In genomic region chr7:103910047-103910446, GRCm38 (mm10) we compare ENCODE assay signal across 11 mouse cellular contexts. TPM values are rescaled to one million over a fixed set of nuclear protein-coding genes. Genes with fewer than 3 reads are reported as not detected.
A peak's percentile ranks its signal among the peaks of the same experiment; 100 is the strongest.
DNase-seq lines count a peak whose midpoint lies in the region; ATAC-seq lines count a peak whose summit lies in the region.
"Had no signal": no experiment of that assay in that cellular context is flagged by ENCODE, and none has a peak within 500 bp of the region (broad histone marks: within the 10 kb centered on the region; RNA-seq: fewer than 3 reads in every experiment).

No protein-coding gene starts in this region.

- no peak overlapping the region for H3K27ac ChIP-seq in embryonic facial prominence, embryonic 11.5 days (replicated peaks; ENCODE audit: low read depth, low read length)
- H3K27ac ChIP-seq in embryonic facial prominence, embryonic 10.5 days (replicated peaks): no peak overlapping the region
- H3K27ac ChIP-seq in neural tube, embryonic 15.5 days (replicated peaks): no peak overlapping the region
- no peak overlapping the region for H3K27ac ChIP-seq in stomach, embryonic 16.5 days (ENCODE audit: low read length)

- no peaks in the 10 kb centered on the region for H3K27me3 ChIP-seq in embryonic facial prominence, embryonic 11.5 days (ENCODE audit: control insufficient read depth, insufficient read depth, low read length)
- H3K27me3 ChIP-seq in embryonic facial prominence, embryonic 10.5 days (replicated peaks; ENCODE audit: low read depth, poor library complexity, severe bottlenecking): no peaks in the 10 kb centered on the region
- H3K27me3 ChIP-seq in neural tube, embryonic 15.5 days (replicated peaks): no peaks in the 10 kb centered on the region
- H3K27me3 ChIP-seq in stomach, embryonic 16.5 days (ENCODE audit: control insufficient read depth, insufficient read depth, low read length): no peaks in the 10 kb centered on the region

- H3K36me3 ChIP-seq in embryonic facial prominence, embryonic 11.5 days (replicated peaks; ENCODE audit: control insufficient read depth, insufficient read depth, low read depth, low read length): no peaks in the 10 kb centered on the region
- no peaks in the 10 kb centered on the region for H3K36me3 ChIP-seq in embryonic facial prominence, embryonic 10.5 days (replicated peaks)
- H3K36me3 ChIP-seq in neural tube, embryonic 15.5 days: no peaks in the 10 kb centered on the region
- no peaks in the 10 kb centered on the region for H3K36me3 ChIP-seq in stomach, embryonic 16.5 days (ENCODE audit: control insufficient read depth, insufficient read depth, low read length)

- ATAC-seq in embryonic facial prominence, embryonic 11.5 days (replicated peaks; ENCODE audit: insufficient number of reproducible peaks, low FRiP score, low TSS enrichment, low read depth): no peak
- no peak for ATAC-seq in neural tube, embryonic 15.5 days (ENCODE audit: low FRiP score)
- ATAC-seq in stomach, embryonic 16.5 days (ENCODE audit: insufficient read depth, low FRiP score): peak; percentile 79

- WGBS in embryonic facial prominence, embryonic 11.5 days: 28% methylated on average over 3 of the region's 3 CpGs
- WGBS in embryonic facial prominence, embryonic 10.5 days: 35% methylated on average over 3 of the region's 3 CpGs
- 55% methylated on average over 3 of the region's 3 CpGs for WGBS in neural tube, embryonic 15.5 days
- 4% methylated on average over 3 of the region's 3 CpGs for WGBS in large intestine, adult 2 months
- 17% methylated on average over 3 of the region's 3 CpGs for WGBS in stomach, embryonic 16.5 days

- H3K4me2 ChIP-seq in embryonic facial prominence, embryonic 11.5 days (ENCODE audit: low read depth, low read length): no peak overlapping the region
- no peak overlapping the region for H3K4me2 ChIP-seq in neural tube, embryonic 15.5 days
- no peak overlapping the region for H3K4me2 ChIP-seq in stomach, embryonic 16.5 days (ENCODE audit: low read depth, low read length)

- H3K9ac ChIP-seq in embryonic facial prominence, embryonic 11.5 days (replicated peaks; ENCODE audit: low read length): no peak overlapping the region
- H3K9ac ChIP-seq in neural tube, embryonic 15.5 days (replicated peaks): no peak overlapping the region
- H3K9ac ChIP-seq in stomach, embryonic 16.5 days (ENCODE audit: low read length): no peak overlapping the region

- peak; percentile 1 for DNase-seq in embryonic facial prominence, embryonic 11.5 days (ENCODE audit: low spot score)
- DNase-seq in embryonic facial prominence, embryonic 10.5 days (ENCODE audit: low spot score): no peak
- peak; percentile 13 for DNase-seq in neural tube, embryonic 10.5 days (ENCODE audit: extremely low spot score, low spot score)
- peak; percentile 11 for DNase-seq in large intestine, adult 2 months (ENCODE audit: low read depth, low spot score)
- no peak for DNase-seq in MN1 (ENCODE audit: low spot score)
- no peak for DNase-seq in cerebellum, adult 11-12 months
- DNase-seq: cerebellum, adult 11 months had no signal

- H3K4me1 ChIP-seq in embryonic facial prominence, embryonic 11.5 days (ENCODE audit: control insufficient read depth, insufficient read depth, low read length): no peaks in the 10 kb centered on the region
- no peaks in the 10 kb centered on the region for H3K4me1 ChIP-seq in embryonic facial prominence, embryonic 10.5 days
- no peaks in the 10 kb centered on the region for H3K4me1 ChIP-seq in neural tube, embryonic 15.5 days
- H3K4me1 ChIP-seq in stomach, embryonic 16.5 days (ENCODE audit: control insufficient read depth, insufficient read depth, low read length): no peaks in the 10 kb centered on the region

- H3K9me3 ChIP-seq in embryonic facial prominence, embryonic 11.5 days (replicated peaks; ENCODE audit: control insufficient read depth, low read length): no peaks in the 10 kb centered on the region
- no peaks in the 10 kb centered on the region for H3K9me3 ChIP-seq in embryonic facial prominence, embryonic 10.5 days
- no peaks in the 10 kb centered on the region for H3K9me3 ChIP-seq in neural tube, embryonic 15.5 days (replicated peaks)
- H3K9me3 ChIP-seq in stomach, embryonic 16.5 days (replicated peaks; ENCODE audit: control insufficient read depth, low read length): no peaks in the 10 kb centered on the region

- no peak overlapping the region for H3K4me3 ChIP-seq in embryonic facial prominence, embryonic 11.5 days (ENCODE audit: low read depth, low read length)
- H3K4me3 ChIP-seq in embryonic facial prominence, embryonic 10.5 days: no peak overlapping the region
- no peak overlapping the region for H3K4me3 ChIP-seq in neural tube, embryonic 15.5 days (replicated peaks)
- no peak overlapping the region for H3K4me3 ChIP-seq in stomach, embryonic 16.5 days (replicated peaks; ENCODE audit: low read length)

RNA-seq across cellular contexts. Expression of gene Olfr65, which starts 6.8 kb away (rescaled TPM):
- polyA plus RNA-seq in embryonic facial prominence, embryonic 11.5 days (2014; fragmentation: Nextera tagmentation; extraction: Ambion mirVana): not detected in 2 replicates
- not detected in 2 replicates for polyA plus RNA-seq in embryonic facial prominence, embryonic 10.5 days (2016; fragmentation: Nextera tagmentation; extraction: Ambion mirVana)
- polyA plus RNA-seq in neural tube, embryonic 15.5 days (2015; fragmentation: Nextera tagmentation; extraction: Ambion mirVana): not detected in 2 replicates
- polyA plus RNA-seq in large intestine, adult 2 months (2012; rRNA removed): not detected in 2 replicates
- polyA plus RNA-seq in stomach, embryonic 16.5 days (2015; fragmentation: Nextera tagmentation; extraction: Ambion mirVana): not detected in 2 replicates
- polyA plus RNA-seq: intestine, embryonic 14.5 days; small intestine, adult 2 months had no signal

RNA-seq across cellular contexts. Expression of gene Olfr64, which starts 15.8 kb away (rescaled TPM):
- polyA plus RNA-seq in embryonic facial prominence, embryonic 11.5 days (2014; fragmentation: Nextera tagmentation; extraction: Ambion mirVana): not detected in 2 replicates
- not detected in 2 replicates for polyA plus RNA-seq in embryonic facial prominence, embryonic 10.5 days (2016; fragmentation: Nextera tagmentation; extraction: Ambion mirVana)
- not detected in 2 replicates for polyA plus RNA-seq in neural tube, embryonic 15.5 days (2015; fragmentation: Nextera tagmentation; extraction: Ambion mirVana)
- not detected in 2 replicates for polyA plus RNA-seq in large intestine, adult 2 months (2012; rRNA removed)
- not detected in 2 replicates for polyA plus RNA-seq in stomach, embryonic 16.5 days (2015; fragmentation: Nextera tagmentation; extraction: Ambion mirVana)
- polyA plus RNA-seq: intestine, embryonic 14.5 days; small intestine, adult 2 months had no signal

RNA-seq across cellular contexts. Expression of gene Olfr631, which starts 18.6 kb away (rescaled TPM):
- not detected in 2 replicates for polyA plus RNA-seq in embryonic facial prominence, embryonic 11.5 days (2014; fragmentation: Nextera tagmentation; extraction: Ambion mirVana)
- not detected in 2 replicates for polyA plus RNA-seq in embryonic facial prominence, embryonic 10.5 days (2016; fragmentation: Nextera tagmentation; extraction: Ambion mirVana)
- polyA plus RNA-seq in neural tube, embryonic 15.5 days (2015; fragmentation: Nextera tagmentation; extraction: Ambion mirVana): not detected in 2 replicates
- not detected in 2 replicates for polyA plus RNA-seq in large intestine, adult 2 months (2012; rRNA removed)
- not detected in 2 replicates for polyA plus RNA-seq in stomach, embryonic 16.5 days (2015; fragmentation: Nextera tagmentation; extraction: Ambion mirVana)
- polyA plus RNA-seq: intestine, embryonic 14.5 days; small intestine, adult 2 months had no signal

RNA-seq across cellular contexts. Expression of gene Olfr66, which starts 24.0 kb away (rescaled TPM):
- not detected in 2 replicates for polyA plus RNA-seq in embryonic facial prominence, embryonic 11.5 days (2014; fragmentation: Nextera tagmentation; extraction: Ambion mirVana)
- not detected in 2 replicates for polyA plus RNA-seq in embryonic facial prominence, embryonic 10.5 days (2016; fragmentation: Nextera tagmentation; extraction: Ambion mirVana)
- not detected in 2 replicates for polyA plus RNA-seq in neural tube, embryonic 15.5 days (2015; fragmentation: Nextera tagmentation; extraction: Ambion mirVana)
- polyA plus RNA-seq in large intestine, adult 2 months (2012; rRNA removed): not detected in 2 replicates
- polyA plus RNA-seq in stomach, embryonic 16.5 days (2015; fragmentation: Nextera tagmentation; extraction: Ambion mirVana): not detected in 2 replicates
- polyA plus RNA-seq: intestine, embryonic 14.5 days; small intestine, adult 2 months had no signal

RNA-seq across cellular contexts. Expression of gene Olfr632, which starts 24.1 kb away (rescaled TPM):
- polyA plus RNA-seq in embryonic facial prominence, embryonic 11.5 days (2014; fragmentation: Nextera tagmentation; extraction: Ambion mirVana): not detected in 2 replicates
- not detected in 2 replicates for polyA plus RNA-seq in embryonic facial prominence, embryonic 10.5 days (2016; fragmentation: Nextera tagmentation; extraction: Ambion mirVana)
- polyA plus RNA-seq in neural tube, embryonic 15.5 days (2015; fragmentation: Nextera tagmentation; extraction: Ambion mirVana): not detected in 2 replicates
- polyA plus RNA-seq in large intestine, adult 2 months (2012; rRNA removed): not detected in 2 replicates
- not detected in 2 replicates for polyA plus RNA-seq in stomach, embryonic 16.5 days (2015; fragmentation: Nextera tagmentation; extraction: Ambion mirVana)
- polyA plus RNA-seq: intestine, embryonic 14.5 days; small intestine, adult 2 months had no signal

Comparison
In these comparisons a context has a peak if more than half of its experiments do, and no peak if none do; other contexts are left out.
1. DNase-seq: peak in embryonic facial prominence, embryonic 11.5 days (single experiment), neural tube, embryonic 10.5 days (single experiment) and large intestine, adult 2 months (single experiment); none in embryonic facial prominence, embryonic 10.5 days (single experiment), MN1 (single experiment) and cerebellum, adult 11-12 months (single experiment).